Mouse (Mus musculus): ENCODE measurements around the gene Celf5. TPM values are rescaled to one million over a fixed set of nuclear protein-coding genes. Genes with fewer than 3 reads are reported as not detected.

Gene Celf5
- total and polyA plus RNA-seq, 2 experiments = not detected

GRCm38 (mm10) chr10:81519978-81520365 is 37.5 kb upstream of the Celf5 start:
- TF ChIP-seq CTCF (IDR thresholded peaks at IDR 0.05; ENCODE audit: low read depth, low read length) (no peak), POLR2A (IDR thresholded peaks at IDR 0.05; ENCODE audit: extremely low read depth, insufficient read depth, low read length) (no peak)
- 70% methylated on average over 3 of the region's 3 CpGs for WGBS
- Histone ChIP-seq H3K27ac (replicated peaks; ENCODE audit: insufficient read depth, low read depth, low read length) (no peak overlapping the region), H3K4me1 (ENCODE audit: control insufficient read depth, insufficient read depth, low read length) (no peaks in the 10 kb centered on the region), H3K79me2 (ENCODE audit: control insufficient read depth, insufficient read depth, low read length) (no peaks in the 10 kb centered on the region), H3K4me3 (ENCODE audit: insufficient read depth, low read depth, low read length) (no peak overlapping the region), H3K27me3 (ENCODE audit: control insufficient read depth, insufficient read depth, low read length) (no peaks in the 10 kb centered on the region), H3K36me3 (ENCODE audit: control insufficient read depth, insufficient read depth, low read length) (no peaks in the 10 kb centered on the region), H3K9ac (ENCODE audit: low read depth, low read length) (no peak overlapping the region)
- DNase-seq (ENCODE audit: extremely low read depth, low read depth, low spot score) = no peak

DNA sequence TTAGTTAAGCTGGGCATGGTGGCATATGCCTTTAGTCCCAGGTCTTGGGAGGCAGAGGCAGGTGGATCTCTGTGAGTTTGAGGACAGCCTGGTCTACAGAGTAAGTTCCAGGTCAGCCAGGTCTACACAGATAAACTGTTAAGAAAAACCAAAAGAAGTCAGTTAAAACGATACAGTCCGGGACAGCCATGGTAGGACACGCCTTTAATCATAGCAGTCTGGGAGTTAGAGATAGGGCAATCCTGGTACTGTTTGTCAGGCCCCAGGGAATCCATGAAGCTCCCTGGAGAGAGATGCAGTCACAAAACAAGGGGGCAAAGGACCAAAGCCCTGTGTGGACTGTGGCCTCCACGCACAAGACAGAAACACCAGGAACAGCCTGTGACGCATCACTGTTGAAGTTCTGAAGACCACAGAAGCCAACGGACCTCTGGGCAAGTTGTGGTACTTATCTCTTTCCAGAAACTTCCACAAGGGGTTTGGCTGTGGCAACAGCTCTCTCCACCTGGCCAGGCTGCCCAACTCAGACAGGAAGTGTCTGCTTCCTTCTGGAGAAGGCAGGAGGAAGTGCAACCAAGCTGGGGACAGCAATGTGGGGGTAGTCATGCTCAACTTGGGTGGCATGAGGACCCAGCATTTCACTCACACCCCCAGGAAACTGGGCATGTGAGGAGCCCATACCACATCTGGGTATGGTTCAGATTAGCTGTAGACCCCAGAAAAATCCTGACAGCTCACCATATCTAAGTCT is 36.9 kb upstream of the Celf5 start:
- H3K4me1 ChIP-seq (ENCODE audit: control insufficient read depth, insufficient read depth, low read length) = no peaks in the 10 kb centered on the region
- WGBS = 68% methylated on average over 6 of the region's 6 CpGs
- no peak for DNase-seq (ENCODE audit: extremely low read depth, low read depth, low spot score)
- H3K36me3 ChIP-seq (ENCODE audit: control insufficient read depth, insufficient read depth, low read length) = no peaks in the 10 kb centered on the region
- TF ChIP-seq POLR2A (IDR thresholded peaks at IDR 0.05; ENCODE audit: extremely low read depth, insufficient read depth, low read length) (no peak), CTCF (IDR thresholded peaks at IDR 0.05; ENCODE audit: low read depth, low read length) (no peak)
- no peaks in the 10 kb centered on the region for H3K79me2 ChIP-seq (ENCODE audit: control insufficient read depth, insufficient read depth, low read length)
- no peak overlapping the region for H3K27ac ChIP-seq (replicated peaks; ENCODE audit: insufficient read depth, low read depth, low read length)
- H3K4me3 ChIP-seq (ENCODE audit: insufficient read depth, low read depth, low read length) = no peak overlapping the region
- H3K27me3 ChIP-seq (ENCODE audit: control insufficient read depth, insufficient read depth, low read length) = no peaks in the 10 kb centered on the region
- H3K9ac ChIP-seq (ENCODE audit: low read depth, low read length) = no peak overlapping the region

DNA sequence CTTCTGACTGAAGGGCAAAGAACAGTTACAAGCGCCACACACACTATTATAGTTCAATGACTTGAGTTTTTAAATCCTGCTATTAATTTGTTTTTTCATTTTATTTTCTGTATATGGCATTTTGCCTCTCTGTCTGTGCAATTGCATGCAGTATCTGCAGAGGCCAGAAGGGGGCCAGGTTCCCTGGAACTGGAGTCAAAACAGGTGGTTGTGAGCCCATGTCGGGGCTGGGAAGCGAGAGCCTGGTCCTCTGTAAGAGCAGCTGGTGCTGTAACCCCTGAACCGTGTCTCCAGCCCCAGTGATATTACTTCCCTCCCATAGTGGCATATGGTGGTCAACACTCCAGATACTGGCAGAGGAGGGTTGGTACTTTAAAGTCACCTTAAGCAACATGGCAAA is 36.0 kb upstream of the Celf5 start:
- 12% methylated on average over 4 of the region's 4 CpGs for WGBS
- no peak for TF ChIP-seq POLR2A (IDR thresholded peaks at IDR 0.05; ENCODE audit: extremely low read depth, insufficient read depth, low read length)
- TF ChIP-seq CTCF (IDR thresholded peaks at IDR 0.05; ENCODE audit: low read depth, low read length) = peak; percentile 81

GRCm38 (mm10) chr10:81517227-81517626 is 34.7 kb upstream of the Celf5 start:
- Histone ChIP-seq H3K36me3 (ENCODE audit: control insufficient read depth, insufficient read depth, low read length) (no peaks in the 10 kb centered on the region), H3K27me3 (ENCODE audit: control insufficient read depth, insufficient read depth, low read length) (0 out of 2 replicates have a peak, but pooled peaks cover 2% of the 10 kb centered on the region), H3K4me3 (ENCODE audit: insufficient read depth, low read depth, low read length) (no peak overlapping the region), H3K27ac (replicated peaks; ENCODE audit: insufficient read depth, low read depth, low read length) (no peak overlapping the region), H3K4me1 (ENCODE audit: control insufficient read depth, insufficient read depth, low read length) (no peaks in the 10 kb centered on the region), H3K79me2 (ENCODE audit: control insufficient read depth, insufficient read depth, low read length) (no peaks in the 10 kb centered on the region), H3K9ac (ENCODE audit: low read depth, low read length) (no peak overlapping the region)
- TF ChIP-seq CTCF (IDR thresholded peaks at IDR 0.05; ENCODE audit: low read depth, low read length) = no peak
- TF ChIP-seq POLR2A (IDR thresholded peaks at IDR 0.05; ENCODE audit: extremely low read depth, insufficient read depth, low read length) = no peak
- WGBS = 81% methylated on average over 8 of the region's 8 CpGs
- no peak for DNase-seq (ENCODE audit: extremely low read depth, low read depth, low spot score)

More for the DNA sequence above, 36.0 kb upstream of the Celf5 start:
- DNase-seq (ENCODE audit: extremely low read depth, low read depth, low spot score) = peak; percentile 33
- H3K79me2 ChIP-seq (ENCODE audit: control insufficient read depth, insufficient read depth, low read length) = no peaks in the 10 kb centered on the region
- H3K4me1 ChIP-seq (ENCODE audit: control insufficient read depth, insufficient read depth, low read length) = no peaks in the 10 kb centered on the region
- H3K27ac ChIP-seq (replicated peaks; ENCODE audit: insufficient read depth, low read depth, low read length) = no peak overlapping the region
- H3K9ac ChIP-seq (ENCODE audit: low read depth, low read length) = no peak overlapping the region
- no peaks in the 10 kb centered on the region for H3K36me3 ChIP-seq (ENCODE audit: control insufficient read depth, insufficient read depth, low read length)
- no peak overlapping the region for H3K4me3 ChIP-seq (ENCODE audit: insufficient read depth, low read depth, low read length)
- H3K27me3 ChIP-seq (ENCODE audit: control insufficient read depth, insufficient read depth, low read length) = no peaks in the 10 kb centered on the region

- no peak for TF ChIP-seq CTCF (IDR thresholded peaks at IDR 0.05; ENCODE audit: low read depth, low read length)
- no peak for TF ChIP-seq POLR2A (IDR thresholded peaks at IDR 0.05; ENCODE audit: extremely low read depth, insufficient read depth, low read length)
- H3K4me1 ChIP-seq (ENCODE audit: control insufficient read depth, insufficient read depth, low read length) = no peaks in the 10 kb centered on the region
- H3K27me3 ChIP-seq (ENCODE audit: control insufficient read depth, insufficient read depth, low read length) = peaks cover 5% of the 10 kb centered on the region; the same call in 1 of the 2 replicates
- H3K79me2 ChIP-seq (ENCODE audit: control insufficient read depth, insufficient read depth, low read length) = no peaks in the 10 kb centered on the region
- no peak for DNase-seq (ENCODE audit: extremely low read depth, low read depth, low spot score)
- 88% methylated on average over 5 of the region's 5 CpGs for WGBS
- no peaks in the 10 kb centered on the region for H3K36me3 ChIP-seq (ENCODE audit: control insufficient read depth, insufficient read depth, low read length)
- no peak overlapping the region for H3K27ac ChIP-seq (replicated peaks; ENCODE audit: insufficient read depth, low read depth, low read length)
- no peak overlapping the region for H3K9ac ChIP-seq (ENCODE audit: low read depth, low read length)
- no peak overlapping the region for H3K4me3 ChIP-seq (ENCODE audit: insufficient read depth, low read depth, low read length)
Measured at GRCm38 (mm10) chr10:81513798-81514197, 31.3 kb upstream of the Celf5 start.

GRCm38 (mm10) chr10:81510246-81510810 is 27.8 kb upstream of the Celf5 start:
- Histone ChIP-seq H3K9ac (ENCODE audit: low read depth, low read length) (no peak overlapping the region), H3K27me3 (ENCODE audit: control insufficient read depth, insufficient read depth, low read length) (peaks cover 5% of the 10 kb centered on the region; the same call in 1 of the 2 replicates), H3K4me3 (ENCODE audit: insufficient read depth, low read depth, low read length) (no peak overlapping the region), H3K79me2 (ENCODE audit: control insufficient read depth, insufficient read depth, low read length) (no peaks in the 10 kb centered on the region), H3K36me3 (ENCODE audit: control insufficient read depth, insufficient read depth, low read length) (no peaks in the 10 kb centered on the region), H3K27ac (replicated peaks; ENCODE audit: insufficient read depth, low read depth, low read length) (no peak overlapping the region), H3K4me1 (ENCODE audit: control insufficient read depth, insufficient read depth, low read length) (no peaks in the 10 kb centered on the region)
- 72% methylated on average over 14 of the region's 14 CpGs for WGBS
- TF ChIP-seq CTCF (IDR thresholded peaks at IDR 0.05; ENCODE audit: low read depth, low read length) = no peak
- no peak for DNase-seq (ENCODE audit: extremely low read depth, low read depth, low spot score)
